Mouse (Mus musculus): ENCODE data around the gene Tom1. TPM values are rescaled to one million over a fixed set of nuclear protein-coding genes. Genes with fewer than 3 reads are reported as not detected.

The Tom1 gene
- 19.8 and 22.1 TPM in 2 replicates for polyA plus RNA-seq (2015; fragmentation: Nextera tagmentation; extraction: Ambion mirVana)

DNA sequence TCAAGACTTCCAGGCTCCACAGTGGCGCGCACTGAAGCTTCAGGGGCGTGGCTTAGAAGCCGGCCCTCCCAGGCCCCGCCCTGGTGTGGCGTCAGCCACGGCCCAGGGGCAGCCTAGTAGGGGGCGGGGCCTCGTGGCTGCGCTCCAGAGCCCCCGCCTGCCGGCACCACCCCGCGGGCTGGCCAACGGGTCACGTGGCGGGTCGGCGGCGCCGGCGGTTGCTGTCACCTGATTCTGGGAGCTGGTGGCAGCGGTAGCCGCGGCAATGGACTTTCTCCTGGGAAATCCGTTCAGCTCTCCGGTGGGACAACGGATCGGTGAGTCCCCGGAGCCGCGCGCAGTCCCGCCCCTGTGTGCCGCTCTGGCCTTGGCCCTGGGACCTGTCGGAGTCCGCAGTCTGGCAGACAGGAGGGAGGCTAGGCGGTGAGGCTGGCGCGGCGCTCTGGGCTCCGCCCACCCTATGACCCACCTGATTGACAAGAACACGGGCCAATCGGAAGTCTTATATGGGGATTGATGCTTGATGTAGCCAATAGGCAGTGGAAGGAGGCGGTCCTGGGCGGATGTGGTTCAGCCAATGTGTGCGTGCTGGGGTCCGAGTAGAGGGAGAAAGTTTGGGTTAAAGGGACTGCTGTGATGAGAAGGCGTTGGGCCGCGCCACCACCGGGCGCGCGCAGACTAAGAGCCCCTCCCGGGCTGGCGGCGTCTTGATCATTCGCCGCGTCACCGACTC lies at the start of gene Tom1:
Gene Tom1, plus strand, starts transcription at position 195 of the 733 bp plus-strand sequence.
- Histone ChIP-seq H3K4me3 (ENCODE audit: low read length) (peak within 1 kb of the TSS; percentile 80), H3K9me3 (ENCODE audit: control insufficient read depth, low read length) (no peaks in the 10 kb centered on the region), H3K27ac (ENCODE audit: low read length) (peak within 1 kb of the TSS; percentile 79), H3K27me3 (ENCODE audit: control insufficient read depth, insufficient read depth, low read depth, low read length) (no peaks in the 10 kb centered on the region), H3K4me1 (replicated peaks; ENCODE audit: control insufficient read depth, insufficient read depth, low read length) (peaks cover 6% of the 10 kb centered on the region; the same call in 1 of the 2 replicates), H3K36me3 (ENCODE audit: control insufficient read depth, insufficient read depth, low read length) (peaks cover 14% of the 10 kb centered on the region), H3K4me2 (ENCODE audit: low read depth, low read length) (peak within 1 kb of the TSS; percentile 96), H3K9ac (ENCODE audit: low read length) (peak within 1 kb of the TSS; percentile 77)
- under 1% methylated on average over 55 of the region's 62 CpGs for WGBS
- ATAC-seq (ENCODE audit: low read depth), result peak; percentile 98

DNA sequence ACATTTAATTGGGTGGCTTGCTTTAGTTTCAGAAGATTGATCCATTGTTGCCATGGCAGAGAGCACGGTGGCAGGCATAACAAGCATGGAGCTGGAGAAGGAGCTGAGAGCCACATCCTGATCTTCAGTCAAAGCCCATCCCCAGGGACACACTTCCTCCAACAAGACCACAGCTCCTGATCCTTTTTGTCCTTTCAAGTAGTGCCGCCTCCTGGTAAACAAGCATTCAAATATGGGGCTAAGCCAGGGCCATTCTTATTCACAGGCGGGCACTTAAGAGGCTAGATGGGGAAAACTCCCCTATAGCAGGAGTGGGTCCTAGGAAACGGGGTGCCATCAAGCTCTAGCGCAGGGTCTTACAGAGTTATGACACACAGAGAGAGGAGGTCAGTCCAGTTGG lies 46.1 kb upstream of the Tom1 start:
- H3K9ac ChIP-seq (ENCODE audit: low read length), result no peak overlapping the region
- WGBS, result 79% methylated on average over 5 of the region's 5 CpGs
- H3K27me3 ChIP-seq (ENCODE audit: control insufficient read depth, insufficient read depth, low read depth, low read length), result no peaks in the 10 kb centered on the region
- no peak for ATAC-seq (ENCODE audit: low read depth)
- H3K36me3 ChIP-seq (ENCODE audit: control insufficient read depth, insufficient read depth, low read length), result no peaks in the 10 kb centered on the region
- H3K4me3 ChIP-seq (ENCODE audit: low read length), result no peak overlapping the region
- no peak overlapping the region for H3K4me2 ChIP-seq (ENCODE audit: low read depth, low read length)
- no peak overlapping the region for H3K27ac ChIP-seq (ENCODE audit: low read length)
- no peaks in the 10 kb centered on the region for H3K9me3 ChIP-seq (ENCODE audit: control insufficient read depth, low read length)
- H3K4me1 ChIP-seq (replicated peaks; ENCODE audit: control insufficient read depth, insufficient read depth, low read length), result 0 out of 2 replicates have a peak, but pooled peaks cover 2% of the 10 kb centered on the region

DNA sequence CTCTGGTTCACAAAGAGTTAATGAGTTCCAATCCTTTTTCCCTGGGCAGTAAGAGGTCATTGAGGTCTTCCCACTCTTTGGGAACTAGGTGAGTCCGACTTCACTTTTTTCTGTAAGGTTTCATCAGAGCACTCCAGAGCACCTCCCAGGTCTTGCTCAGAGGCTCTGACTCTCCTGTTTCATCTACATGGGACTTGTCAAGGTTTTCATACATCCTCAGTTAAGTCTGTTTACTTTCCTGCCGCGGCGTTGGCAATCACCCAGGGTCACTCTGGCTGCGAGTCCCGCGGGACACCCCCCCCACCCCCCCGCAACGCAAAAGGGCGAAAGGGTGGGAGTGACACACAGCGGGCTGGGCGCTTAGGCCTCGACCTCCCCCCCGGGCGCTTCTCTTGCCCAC lies 43.5 kb upstream of the Tom1 start:
- Histone ChIP-seq H3K4me2 (ENCODE audit: low read depth, low read length) (peak overlapping the region; percentile 57), H3K36me3 (ENCODE audit: control insufficient read depth, insufficient read depth, low read length) (no peaks in the 10 kb centered on the region), H3K9ac (ENCODE audit: low read length) (no peak overlapping the region), H3K4me1 (replicated peaks; ENCODE audit: control insufficient read depth, insufficient read depth, low read length) (peaks cover 11% of the 10 kb centered on the region), H3K27ac (ENCODE audit: low read length) (no peak overlapping the region), H3K9me3 (ENCODE audit: control insufficient read depth, low read length) (no peaks in the 10 kb centered on the region), H3K4me3 (ENCODE audit: low read length) (peak overlapping the region; percentile 29), H3K27me3 (ENCODE audit: control insufficient read depth, insufficient read depth, low read depth, low read length) (no peaks in the 10 kb centered on the region)
- WGBS, result 13% methylated on average over 15 of the region's 15 CpGs
- ATAC-seq (ENCODE audit: low read depth), result no peak

DNA sequence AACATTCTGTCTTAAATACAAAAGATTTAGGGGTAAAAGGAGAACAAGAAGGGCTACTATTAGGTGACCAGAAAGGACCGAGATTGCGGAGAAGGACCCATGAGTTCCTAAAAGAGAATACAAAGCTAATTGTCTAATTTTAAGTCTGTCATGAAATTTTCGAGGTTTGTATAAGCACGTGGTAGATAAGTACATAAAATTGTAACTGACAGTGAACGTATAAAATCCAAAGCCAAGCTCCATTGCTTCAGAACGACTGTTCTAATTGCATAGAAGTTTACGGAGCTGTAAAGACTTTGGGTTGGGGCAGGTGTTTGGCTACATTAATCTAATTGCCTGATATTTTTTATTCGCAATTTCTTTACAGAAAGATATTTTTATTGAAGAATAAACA lies 40.4 kb upstream of the Tom1 start, which contains the start of gene Hmgxb4:
Gene Hmgxb4, plus strand, starts transcription at position 276 of the 394 bp plus-strand sequence.
- Histone ChIP-seq H3K27me3 (ENCODE audit: control insufficient read depth, insufficient read depth, low read depth, low read length) (no peaks in the 10 kb centered on the region), H3K4me3 (ENCODE audit: low read length) (peak within 1 kb of the TSS; percentile 81), H3K4me2 (ENCODE audit: low read depth, low read length) (peak within 1 kb of the TSS; percentile 72), H3K27ac (ENCODE audit: low read length) (peak within 1 kb of the TSS; percentile 95), H3K9me3 (ENCODE audit: control insufficient read depth, low read length) (no peaks in the 10 kb centered on the region), H3K9ac (ENCODE audit: low read length) (peak within 1 kb of the TSS; percentile 100), H3K36me3 (ENCODE audit: control insufficient read depth, insufficient read depth, low read length) (no peaks in the 10 kb centered on the region), H3K4me1 (replicated peaks; ENCODE audit: control insufficient read depth, insufficient read depth, low read length) (peaks cover 11% of the 10 kb centered on the region)
- ATAC-seq (ENCODE audit: low read depth), result no peak
- WGBS, result 15% methylated on average over 8 of the region's 8 CpGs

DNA sequence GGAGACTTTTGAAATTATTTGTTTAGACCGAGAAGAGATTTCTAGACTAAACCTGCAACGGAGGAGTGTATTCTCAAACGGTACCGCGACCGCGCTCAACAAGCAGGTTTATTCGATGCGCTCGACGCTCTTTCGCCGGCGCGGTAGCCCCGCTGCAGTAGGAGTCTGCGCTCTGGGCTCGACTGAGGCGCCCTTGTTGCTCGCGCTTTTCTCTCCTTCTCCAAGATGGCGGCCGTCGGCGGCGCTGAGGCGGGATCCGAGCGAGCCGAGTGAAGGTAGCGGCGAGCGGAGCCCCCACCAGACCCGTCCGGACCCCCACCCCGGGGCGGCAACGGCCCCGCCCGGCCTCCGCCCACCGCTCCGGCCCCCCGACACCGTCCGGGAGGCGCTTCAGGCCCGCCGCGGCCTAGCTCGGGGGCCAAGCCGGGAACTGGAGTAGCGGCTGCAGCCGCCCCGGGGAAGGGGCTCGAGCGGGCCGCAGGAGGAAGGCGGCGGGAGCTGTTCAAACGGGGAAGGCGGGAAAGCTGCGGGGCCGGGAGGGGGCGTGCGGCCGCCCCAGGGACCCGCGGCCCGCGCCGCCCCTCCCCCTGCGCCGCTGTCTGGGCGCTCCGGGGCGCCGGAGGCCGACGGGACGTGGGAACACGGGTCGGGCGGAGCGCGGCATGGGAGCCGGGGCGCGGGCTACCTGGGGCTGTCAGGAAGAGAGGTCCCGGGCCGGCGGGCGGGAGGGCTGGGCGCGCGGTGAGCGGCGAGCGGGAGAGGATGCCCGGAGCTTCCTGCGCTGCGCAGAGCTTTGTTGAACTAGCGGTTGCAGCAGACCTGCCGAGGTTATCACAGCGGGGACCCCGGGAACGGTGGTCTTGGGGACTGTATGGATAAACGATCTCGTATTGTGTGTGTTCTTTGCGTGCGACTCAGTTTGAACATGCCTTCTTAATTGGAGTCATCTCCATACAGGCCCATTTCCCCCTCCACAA lies 39.7 kb upstream of the Tom1 start:
- Histone ChIP-seq H3K27me3 (ENCODE audit: control insufficient read depth, insufficient read depth, low read depth, low read length) (no peaks in the 10 kb centered on the region), H3K9me3 (ENCODE audit: control insufficient read depth, low read length) (no peaks in the 10 kb centered on the region), H3K4me1 (replicated peaks; ENCODE audit: control insufficient read depth, insufficient read depth, low read length) (peaks cover 11% of the 10 kb centered on the region), H3K36me3 (ENCODE audit: control insufficient read depth, insufficient read depth, low read length) (peaks cover under 1% of the 10 kb centered on the region; the same call in 1 of the 2 replicates), H3K9ac (ENCODE audit: low read length) (peak overlapping the region; percentile 100), H3K4me2 (ENCODE audit: low read depth, low read length) (peak overlapping the region; percentile 72), H3K4me3 (ENCODE audit: low read length) (peak overlapping the region; percentile 81), H3K27ac (ENCODE audit: low read length) (peak overlapping the region; percentile 95)
- WGBS, result under 1% methylated on average over 89 of the region's 111 CpGs
- ATAC-seq (ENCODE audit: low read depth), result peak; percentile 95

DNA sequence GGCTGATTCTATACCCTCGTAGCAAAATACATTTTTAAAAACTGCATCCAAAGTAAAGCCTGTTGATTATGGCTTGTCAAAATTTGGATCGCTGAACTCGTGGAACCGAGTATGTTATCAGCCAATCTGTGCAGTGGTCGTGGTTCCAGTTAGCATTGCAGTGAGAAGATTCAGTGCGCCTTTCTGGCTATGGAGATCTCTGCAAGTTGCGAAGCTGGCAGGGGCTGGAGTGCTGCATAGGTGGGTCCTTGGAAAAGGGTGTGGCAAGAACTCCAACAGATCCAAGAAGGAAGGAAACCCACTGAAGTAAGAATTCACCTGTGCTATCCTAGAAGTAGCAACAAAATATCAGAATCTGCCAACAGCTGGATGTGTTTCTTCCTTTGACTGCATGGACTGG lies 39.0 kb upstream of the Tom1 start:
- no peak for ATAC-seq (ENCODE audit: low read depth)
- 2% methylated on average over 7 of the region's 7 CpGs for WGBS
- Histone ChIP-seq H3K36me3 (ENCODE audit: control insufficient read depth, insufficient read depth, low read length) (peaks cover 7% of the 10 kb centered on the region), H3K27me3 (ENCODE audit: control insufficient read depth, insufficient read depth, low read depth, low read length) (no peaks in the 10 kb centered on the region), H3K27ac (ENCODE audit: low read length) (peak overlapping the region; percentile 95), H3K4me3 (ENCODE audit: low read length) (peak overlapping the region; percentile 81), H3K9me3 (ENCODE audit: control insufficient read depth, low read length) (no peaks in the 10 kb centered on the region), H3K4me2 (ENCODE audit: low read depth, low read length) (peak overlapping the region; percentile 72), H3K4me1 (replicated peaks; ENCODE audit: control insufficient read depth, insufficient read depth, low read length) (peaks cover 11% of the 10 kb centered on the region), H3K9ac (ENCODE audit: low read length) (peak overlapping the region; percentile 100)

DNA sequence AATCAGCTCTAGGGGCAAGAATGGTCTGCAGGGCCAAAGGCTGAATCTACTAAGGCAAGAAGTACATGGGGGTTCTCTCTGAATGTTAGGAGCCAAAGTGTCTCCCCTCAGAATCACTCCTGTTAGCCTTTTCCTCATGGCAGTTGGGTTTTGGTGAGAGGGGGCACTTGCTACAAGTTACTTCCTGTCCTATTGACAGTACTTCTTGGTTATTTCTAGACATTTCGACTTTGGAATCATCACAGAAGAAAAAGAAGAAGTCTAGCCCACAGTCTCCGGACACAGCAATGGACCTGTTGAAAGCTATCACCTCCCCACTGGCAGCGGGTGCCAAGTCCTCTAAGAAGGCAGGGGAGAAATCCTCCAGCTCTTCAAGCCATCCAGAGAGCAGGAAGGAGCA lies 33.1 kb upstream of the Tom1 start:
- Histone ChIP-seq H3K4me1 (replicated peaks; ENCODE audit: control insufficient read depth, insufficient read depth, low read length) (no peaks in the 10 kb centered on the region), H3K36me3 (ENCODE audit: control insufficient read depth, insufficient read depth, low read length) (peaks cover 38% of the 10 kb centered on the region), H3K4me3 (ENCODE audit: low read length) (no peak overlapping the region), H3K9ac (ENCODE audit: low read length) (no peak overlapping the region), H3K27me3 (ENCODE audit: control insufficient read depth, insufficient read depth, low read depth, low read length) (no peaks in the 10 kb centered on the region), H3K27ac (ENCODE audit: low read length) (no peak overlapping the region), H3K9me3 (ENCODE audit: control insufficient read depth, low read length) (no peaks in the 10 kb centered on the region), H3K4me2 (ENCODE audit: low read depth, low read length) (no peak overlapping the region)
- no peak for ATAC-seq (ENCODE audit: low read depth)
- WGBS, result 87% methylated on average over 3 of the region's 3 CpGs

DNA sequence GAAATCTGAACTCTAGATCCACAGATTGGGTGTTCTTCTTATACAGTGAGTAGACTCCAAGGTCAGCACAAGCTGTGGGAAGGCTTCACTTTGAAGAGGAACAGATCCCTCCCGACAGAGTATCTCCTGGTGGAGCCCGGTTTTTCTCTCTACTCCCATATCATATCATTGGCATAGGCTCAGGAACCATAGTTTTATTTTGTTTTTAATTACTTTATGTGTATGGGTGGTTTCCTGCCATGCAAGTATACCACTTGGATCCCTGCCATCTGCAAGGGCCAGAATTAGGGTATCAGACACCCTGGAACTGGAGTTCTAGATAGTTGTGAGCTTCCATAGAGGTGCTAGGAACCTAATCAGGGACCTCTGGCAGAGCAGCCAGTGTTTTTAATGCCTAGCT lies 24.7 kb upstream of the Tom1 start:
- no peak for ATAC-seq (ENCODE audit: low read depth)
- peaks cover 24% of the 10 kb centered on the region for H3K36me3 ChIP-seq (ENCODE audit: control insufficient read depth, insufficient read depth, low read length)

DNA sequence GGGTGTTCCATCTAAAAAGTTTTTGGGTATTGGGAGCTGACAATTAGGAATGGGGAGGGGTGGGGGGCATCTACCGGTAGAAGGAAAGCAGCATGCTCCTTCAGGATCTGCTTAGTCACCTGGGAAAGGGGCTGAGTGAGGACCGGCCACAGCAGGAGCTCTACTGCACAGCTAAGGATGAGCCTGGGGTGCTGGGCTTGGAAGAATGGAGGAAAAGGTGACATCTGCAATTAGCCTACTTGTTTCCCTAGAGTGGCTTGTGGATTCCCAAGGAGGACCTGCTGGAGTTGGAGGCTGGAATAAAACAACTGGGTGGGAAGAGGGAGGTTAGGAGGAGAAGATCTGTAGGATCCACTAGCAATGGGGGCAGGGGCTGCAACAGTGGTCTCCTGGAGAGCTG lies 19.9 kb upstream of the Tom1 start:
- Histone ChIP-seq H3K27me3 (ENCODE audit: control insufficient read depth, insufficient read depth, low read depth, low read length) (no peaks in the 10 kb centered on the region), H3K4me2 (ENCODE audit: low read depth, low read length) (no peak overlapping the region), H3K27ac (ENCODE audit: low read length) (no peak overlapping the region), H3K4me1 (replicated peaks; ENCODE audit: control insufficient read depth, insufficient read depth, low read length) (no peaks in the 10 kb centered on the region; the same call in 1 of the 2 replicates), H3K4me3 (ENCODE audit: low read length) (no peak overlapping the region), H3K9ac (ENCODE audit: low read length) (no peak overlapping the region), H3K36me3 (ENCODE audit: control insufficient read depth, insufficient read depth, low read length) (peaks cover 12% of the 10 kb centered on the region), H3K9me3 (ENCODE audit: control insufficient read depth, low read length) (no peaks in the 10 kb centered on the region)
- WGBS, result 50% methylated on average over 2 of the region's 2 CpGs
- no peak for ATAC-seq (ENCODE audit: low read depth)

More for the DNA sequence above, 24.7 kb upstream of the Tom1 start:
- no peak overlapping the region for H3K9ac ChIP-seq (ENCODE audit: low read length)
- H3K9me3 ChIP-seq (ENCODE audit: control insufficient read depth, low read length), result no peaks in the 10 kb centered on the region
- H3K4me3 ChIP-seq (ENCODE audit: low read length), result no peak overlapping the region
- no peak overlapping the region for H3K4me2 ChIP-seq (ENCODE audit: low read depth, low read length)
- H3K27ac ChIP-seq (ENCODE audit: low read length), result no peak overlapping the region
- H3K4me1 ChIP-seq (replicated peaks; ENCODE audit: control insufficient read depth, insufficient read depth, low read length), result no peaks in the 10 kb centered on the region
- WGBS, result 94% methylated on average over 2 of the region's 2 CpGs
- no peaks in the 10 kb centered on the region for H3K27me3 ChIP-seq (ENCODE audit: control insufficient read depth, insufficient read depth, low read depth, low read length)
